Mouse (Mus musculus): ENCODE data around the gene Cep350. TPM values are rescaled to one million over a fixed set of nuclear protein-coding genes. Genes with fewer than 3 reads are reported as not detected.

Gene Cep350
- polyA plus RNA-seq, 1 experiment = 21.3 TPM

- 35% methylated on average over 4 of the region's 4 CpGs for WGBS
- Histone ChIP-seq H3K27ac (ENCODE audit: control insufficient read depth, insufficient read depth, low read depth, low read length, poor library complexity) (no peak overlapping the region), H3K4me1 (ENCODE audit: control insufficient read depth, insufficient read depth, low read length) (no peaks in the 10 kb centered on the region), H3K4me3 (replicated peaks; ENCODE audit: control insufficient read depth, low read depth, low read length) (no peak overlapping the region)
- TF ChIP-seq POLR2A (IDR thresholded peaks at IDR 0.05; ENCODE audit: borderline replicate concordance, control insufficient read depth, low read depth, low read length) (no peak), CTCF (IDR thresholded peaks at IDR 0.05; ENCODE audit: control insufficient read depth, insufficient read depth, low read length) (peak; percentile 32; the same call in 1 of the 2 replicates)
Measured at GRCm38 (mm10) chr1:155862967-155863366, 110.1 kb downstream of the Cep350 start.

GRCm38 (mm10) chr1:155854926-155855702, 117.9 kb downstream of the Cep350 start:
- Histone ChIP-seq H3K27ac (ENCODE audit: control insufficient read depth, insufficient read depth, low read depth, low read length, poor library complexity) (no peak overlapping the region), H3K4me3 (replicated peaks; ENCODE audit: control insufficient read depth, low read depth, low read length) (no peak overlapping the region), H3K4me1 (ENCODE audit: control insufficient read depth, insufficient read depth, low read length) (no peaks in the 10 kb centered on the region)
- no peak for TF ChIP-seq CTCF (IDR thresholded peaks at IDR 0.05; ENCODE audit: control insufficient read depth, insufficient read depth, low read length)
- TF ChIP-seq POLR2A (IDR thresholded peaks at IDR 0.05; ENCODE audit: borderline replicate concordance, control insufficient read depth, low read depth, low read length) = no peak
- WGBS = 85% methylated on average over 7 of the region's 7 CpGs

- TF ChIP-seq CTCF (IDR thresholded peaks at IDR 0.05; ENCODE audit: control insufficient read depth, insufficient read depth, low read length) (no peak), POLR2A (IDR thresholded peaks at IDR 0.05; ENCODE audit: borderline replicate concordance, control insufficient read depth, low read depth, low read length) (no peak)
- Histone ChIP-seq H3K4me3 (replicated peaks; ENCODE audit: control insufficient read depth, low read depth, low read length) (no peak overlapping the region), H3K27ac (ENCODE audit: control insufficient read depth, insufficient read depth, low read depth, low read length, poor library complexity) (no peak overlapping the region), H3K4me1 (ENCODE audit: control insufficient read depth, insufficient read depth, low read length) (no peaks in the 10 kb centered on the region)
- 70% methylated on average over 5 of the region's 5 CpGs for WGBS
Measured at GRCm38 (mm10) chr1:155853009-155853408, 120.0 kb downstream of the Cep350 start.

- Histone ChIP-seq H3K27ac (ENCODE audit: control insufficient read depth, insufficient read depth, low read depth, low read length, poor library complexity) (no peak overlapping the region), H3K4me1 (ENCODE audit: control insufficient read depth, insufficient read depth, low read length) (peaks cover 1% of the 10 kb centered on the region; the same call in 1 of the 2 replicates), H3K4me3 (replicated peaks; ENCODE audit: control insufficient read depth, low read depth, low read length) (no peak overlapping the region)
- TF ChIP-seq POLR2A (IDR thresholded peaks at IDR 0.05; ENCODE audit: borderline replicate concordance, control insufficient read depth, low read depth, low read length) = no peak
- TF ChIP-seq CTCF (IDR thresholded peaks at IDR 0.05; ENCODE audit: control insufficient read depth, insufficient read depth, low read length) = no peak
- WGBS = 52% methylated on average over 5 of the region's 5 CpGs
Measured at GRCm38 (mm10) chr1:155844235-155844634, 128.8 kb downstream of the Cep350 start.

- WGBS = 82% methylated on average over 4 of the region's 4 CpGs
- no peak for TF ChIP-seq POLR2A (IDR thresholded peaks at IDR 0.05; ENCODE audit: borderline replicate concordance, control insufficient read depth, low read depth, low read length)
- no peak for TF ChIP-seq CTCF (IDR thresholded peaks at IDR 0.05; ENCODE audit: control insufficient read depth, insufficient read depth, low read length)
- H3K4me3 ChIP-seq (replicated peaks; ENCODE audit: control insufficient read depth, low read depth, low read length) = no peak overlapping the region
Measured at GRCm38 (mm10) chr1:155843538-155843937, 129.5 kb downstream of the Cep350 start.

GRCm38 (mm10) chr1:155835667-155836066, 137.4 kb downstream of the Cep350 start:
- WGBS = 71% methylated on average over 2 of the region's 2 CpGs
- H3K27ac ChIP-seq (ENCODE audit: control insufficient read depth, insufficient read depth, low read depth, low read length, poor library complexity) = no peak overlapping the region

More at GRCm38 (mm10) chr1:155843538-155843937, 129.5 kb downstream of the Cep350 start:
- no peak overlapping the region for H3K27ac ChIP-seq (ENCODE audit: control insufficient read depth, insufficient read depth, low read depth, low read length, poor library complexity)
- H3K4me1 ChIP-seq (ENCODE audit: control insufficient read depth, insufficient read depth, low read length) = peaks cover 1% of the 10 kb centered on the region; the same call in 1 of the 2 replicates

GRCm38 (mm10) chr1:155833610-155834009, 139.4 kb downstream of the Cep350 start:
- whole genome bisulfite sequencing = 91% methylated on average over 9 of the region's 9 CpGs
- H3K27ac ChIP-seq (ENCODE audit: control insufficient read depth, insufficient read depth, low read depth, low read length, poor library complexity) = no peak overlapping the region
- no peak overlapping the region for H3K4me3 ChIP-seq (replicated peaks; ENCODE audit: control insufficient read depth, low read depth, low read length)
- H3K4me1 ChIP-seq (ENCODE audit: control insufficient read depth, insufficient read depth, low read length) = no peaks in the 10 kb centered on the region
- TF ChIP-seq CTCF (IDR thresholded peaks at IDR 0.05; ENCODE audit: control insufficient read depth, insufficient read depth, low read length) (no peak), POLR2A (IDR thresholded peaks at IDR 0.05; ENCODE audit: borderline replicate concordance, control insufficient read depth, low read depth, low read length) (no peak)

More at GRCm38 (mm10) chr1:155835667-155836066, 137.4 kb downstream of the Cep350 start:
- H3K4me1 ChIP-seq (ENCODE audit: control insufficient read depth, insufficient read depth, low read length) = no peaks in the 10 kb centered on the region
- TF ChIP-seq CTCF (IDR thresholded peaks at IDR 0.05; ENCODE audit: control insufficient read depth, insufficient read depth, low read length) (no peak), POLR2A (IDR thresholded peaks at IDR 0.05; ENCODE audit: borderline replicate concordance, control insufficient read depth, low read depth, low read length) (no peak)
- no peak overlapping the region for H3K4me3 ChIP-seq (replicated peaks; ENCODE audit: control insufficient read depth, low read depth, low read length)

- no peak for TF ChIP-seq CTCF (IDR thresholded peaks at IDR 0.05; ENCODE audit: control insufficient read depth, insufficient read depth, low read length)
- no peak for TF ChIP-seq POLR2A (IDR thresholded peaks at IDR 0.05; ENCODE audit: borderline replicate concordance, control insufficient read depth, low read depth, low read length)
- WGBS = 55% methylated on average over 3 of the region's 3 CpGs
Measured at GRCm38 (mm10) chr1:155831958-155832357, 141.1 kb downstream of the Cep350 start.

More at GRCm38 (mm10) chr1:155831958-155832357, 141.1 kb downstream of the Cep350 start:
- Histone ChIP-seq H3K4me1 (ENCODE audit: control insufficient read depth, insufficient read depth, low read length) (no peaks in the 10 kb centered on the region; the same call in 1 of the 2 replicates), H3K27ac (ENCODE audit: control insufficient read depth, insufficient read depth, low read depth, low read length, poor library complexity) (no peak overlapping the region), H3K4me3 (replicated peaks; ENCODE audit: control insufficient read depth, low read depth, low read length) (no peak overlapping the region)

Measured in bone marrow, adult 2 months (tissue).